Mouse (Mus musculus) midbrain, embryonic 16.5 days (tissue): ENCODE results near the gene Crlf3. TPM values are rescaled to one million over a fixed set of nuclear protein-coding genes. Genes with fewer than 3 reads are reported as not detected.
"Not testable (repeated sequence)": the region's sequence is repeated elsewhere in the genome, so short reads cannot be mapped to it uniquely, and the experiment has no call there.

Experiments
- ATAC-seq: fragments of 200-750 bp; cut with Nextera tagmentation; 2 replicates; pipeline ENCODE4 v1.8.0; 2017; ENCODE audit warnings: moderate TSS enrichment
- H3K27ac ChIP-seq: fragments of 300-500 bp; sonication (generic); 2 replicates; pipeline ENCODE4 v1.5.1; 2014; ENCODE audit warnings: mild to moderate bottlenecking, low read length, mixed read lengths
- H3K27me3 ChIP-seq: fragments of 300-500 bp; sonication (generic); 2 replicates; pipeline ENCODE4 v1.6.1; 2014; ENCODE audit warnings: low read depth, low read length, mixed read lengths; ENCODE audit not compliant: control insufficient read depth, insufficient read depth
- H3K36me3 ChIP-seq: fragments of 300-500 bp; sonication (generic); 2 replicates; pipeline ENCODE4 v1.6.1; 2014; ENCODE audit warnings: mild to moderate bottlenecking, low read length, moderate library complexity, mixed read lengths; ENCODE audit not compliant: control insufficient read depth, insufficient read depth
- H3K4me1 ChIP-seq: fragments of 300-500 bp; sonication (generic); 2 replicates; pipeline ENCODE4 v1.6.1; 2014; ENCODE audit warnings: mild to moderate bottlenecking, low read length, mixed read lengths; ENCODE audit not compliant: control insufficient read depth, insufficient read depth
- H3K4me2 ChIP-seq: fragments of 300-500 bp; sonication (generic); 2 replicates; pipeline ENCODE4 v1.6.1; 2014; ENCODE audit warnings: mild to moderate bottlenecking, low read length, mixed read lengths
- H3K4me3 ChIP-seq: fragments of 300-500 bp; sonication (generic); 2 replicates; pipeline ENCODE4 v1.5.1; 2014; ENCODE audit warnings: low read depth, mild to moderate bottlenecking, low read length, moderate library complexity, mixed read lengths
- H3K9ac ChIP-seq: fragments of 300-500 bp; sonication (generic); 2 replicates; pipeline ENCODE4 v1.6.1; 2014; ENCODE audit warnings: low read depth, low read length, mixed read lengths
- H3K9me3 ChIP-seq: fragments of 300-500 bp; sonication (generic); replicated peaks from 2 replicates; pipeline ENCODE4 v1.6.1; 2014; ENCODE audit warnings: mild to moderate bottlenecking, low read length, mixed read lengths; ENCODE audit not compliant: control insufficient read depth, poor library complexity, severe bottlenecking
- WGBS: fragments of 180-500 bp; shearing (Covaris S2); extraction: QIAGEN DNeasy Blood & Tissue Kit; methylation state at CpG from one replicate; pipeline ENCODE4 v1.1.7; 2014; 5-methylcytosine and 5-hydroxymethylcytosine counted together
- polyA plus RNA-seq: library from polyadenylated mRNA; unstranded; fragments of >200 nt; fragmentation: Nextera tagmentation; extraction: Ambion mirVana; gene quantifications from 2 replicates; pipeline ENCODE4 v1.2.1, GENCODE M21; 2015

Gene Crlf3
- polyA plus RNA-seq, 1 experiment from 2014 or later, result 10.4 TPM

DNA sequence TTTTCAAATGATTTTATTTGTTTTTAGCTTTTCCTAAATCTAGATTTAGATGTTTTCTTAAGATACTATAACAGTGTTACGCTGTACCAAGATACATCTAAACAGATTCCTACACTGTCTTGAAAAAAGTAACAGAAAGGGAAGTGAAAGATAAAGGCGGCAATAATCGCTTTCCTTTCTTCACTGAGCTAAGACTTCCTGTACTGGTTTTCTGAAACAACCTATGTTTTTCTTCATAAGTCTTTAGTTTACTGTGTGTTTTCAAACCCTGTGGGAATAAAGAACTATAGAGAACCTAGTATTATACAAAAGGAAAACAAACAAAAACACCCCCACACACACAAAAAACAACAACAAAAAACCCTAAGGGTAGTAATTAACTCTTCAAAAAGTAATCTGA is 8.4 kb downstream of the Crlf3 start:
- no peaks in the 10 kb centered on the region for H3K36me3 ChIP-seq
- H3K4me3 ChIP-seq, result no peak overlapping the region
- H3K27ac ChIP-seq, result no peak overlapping the region
- H3K4me1 ChIP-seq, result no peaks in the 10 kb centered on the region
- no peaks in the 10 kb centered on the region for H3K27me3 ChIP-seq
- WGBS, result 96% methylated on average over 3 of the region's 3 CpGs
- no peak overlapping the region for H3K9ac ChIP-seq
- no peak for ATAC-seq
- H3K4me2 ChIP-seq, result no peak overlapping the region
- H3K9me3 ChIP-seq, result no peaks in the 10 kb centered on the region

GRCm38 (mm10) chr11:80071039-80071438 is 9.8 kb downstream of the Crlf3 start:
- 96% methylated on average over 2 of the region's 2 CpGs for WGBS

GRCm38 (mm10) chr11:80069815-80070214 is 11.0 kb downstream of the Crlf3 start:
- Histone ChIP-seq H3K4me1 (no peaks in the 10 kb centered on the region), H3K27ac (no peak overlapping the region), H3K4me2 (no peak overlapping the region), H3K4me3 (no peak overlapping the region), H3K9me3 (no peaks in the 10 kb centered on the region), H3K36me3 (no peaks in the 10 kb centered on the region), H3K27me3 (no peaks in the 10 kb centered on the region), H3K9ac (no peak overlapping the region)
- ATAC-seq, result no peak
- 92% methylated on average over 3 of the region's 3 CpGs for WGBS

More at GRCm38 (mm10) chr11:80071039-80071438, 9.8 kb downstream of the Crlf3 start:
- no peak overlapping the region for H3K27ac ChIP-seq
- H3K36me3 ChIP-seq, result no peaks in the 10 kb centered on the region
- no peaks in the 10 kb centered on the region for H3K9me3 ChIP-seq
- no peak overlapping the region for H3K9ac ChIP-seq
- H3K4me3 ChIP-seq, result no peak overlapping the region
- H3K4me2 ChIP-seq, result no peak overlapping the region
- no peaks in the 10 kb centered on the region for H3K4me1 ChIP-seq
- no peak for ATAC-seq
- H3K27me3 ChIP-seq, result no peaks in the 10 kb centered on the region

DNA sequence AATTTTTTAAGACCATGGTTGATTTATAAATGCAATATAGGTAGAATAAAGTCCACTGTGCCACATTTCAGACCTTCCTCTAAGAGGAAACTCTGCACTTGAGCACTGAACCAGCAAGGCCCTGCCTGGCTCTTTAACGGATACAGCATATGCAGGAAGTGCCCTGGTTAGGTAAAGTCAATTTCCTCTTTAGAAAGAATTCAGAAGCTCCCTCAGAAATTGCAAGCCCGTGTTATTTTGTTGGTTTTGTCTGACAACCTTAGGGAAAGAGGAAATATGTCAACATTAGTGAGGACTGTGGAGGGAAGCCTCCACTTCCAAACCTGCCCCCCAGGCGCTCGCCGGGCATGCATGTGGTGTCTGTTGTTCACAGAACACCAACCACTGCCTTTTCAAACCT is 13.2 kb downstream of the Crlf3 start:
- H3K27me3 ChIP-seq, result no peaks in the 10 kb centered on the region
- no peak for ATAC-seq
- H3K27ac ChIP-seq, result no peak overlapping the region
- 90% methylated on average over 5 of the region's 5 CpGs for WGBS
- no peak overlapping the region for H3K4me2 ChIP-seq
- no peaks in the 10 kb centered on the region for H3K36me3 ChIP-seq
- no peak overlapping the region for H3K9ac ChIP-seq
- no peaks in the 10 kb centered on the region for H3K4me1 ChIP-seq
- H3K4me3 ChIP-seq, result no peak overlapping the region
- H3K9me3 ChIP-seq, result no peaks in the 10 kb centered on the region

- not testable (repeated sequence) for H3K4me1 ChIP-seq, H3K9ac ChIP-seq, ATAC-seq, H3K4me2 ChIP-seq, H3K27me3 ChIP-seq, H3K27ac ChIP-seq, H3K36me3 ChIP-seq, H3K4me3 ChIP-seq, H3K9me3 ChIP-seq
- WGBS, result 88% methylated on average over 4 of the region's 4 CpGs
Measured at GRCm38 (mm10) chr11:80066373-80066772, 14.4 kb downstream of the Crlf3 start.

DNA sequence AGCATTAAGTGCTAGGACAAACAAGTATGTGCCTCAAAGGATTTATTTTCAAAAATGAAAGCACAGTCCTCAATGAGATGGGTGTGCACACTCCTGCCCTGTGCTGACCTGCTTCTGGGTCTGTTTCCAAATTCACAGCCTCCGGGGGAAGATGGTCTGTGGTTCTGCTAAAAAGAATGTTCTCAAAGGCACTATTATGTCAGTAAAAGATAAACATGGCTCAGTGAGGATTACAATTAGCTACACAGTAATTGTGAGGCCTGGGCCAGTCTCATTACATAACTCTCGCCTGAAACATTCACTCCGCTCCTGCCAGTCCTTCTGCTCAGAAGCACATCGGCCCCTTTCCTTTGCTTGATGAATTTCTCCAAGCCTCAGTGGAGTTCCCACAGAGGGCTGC is 18.6 kb downstream of the Crlf3 start:
- WGBS, result 56% methylated on average over 4 of the region's 4 CpGs
- ATAC-seq, result no peak

DNA sequence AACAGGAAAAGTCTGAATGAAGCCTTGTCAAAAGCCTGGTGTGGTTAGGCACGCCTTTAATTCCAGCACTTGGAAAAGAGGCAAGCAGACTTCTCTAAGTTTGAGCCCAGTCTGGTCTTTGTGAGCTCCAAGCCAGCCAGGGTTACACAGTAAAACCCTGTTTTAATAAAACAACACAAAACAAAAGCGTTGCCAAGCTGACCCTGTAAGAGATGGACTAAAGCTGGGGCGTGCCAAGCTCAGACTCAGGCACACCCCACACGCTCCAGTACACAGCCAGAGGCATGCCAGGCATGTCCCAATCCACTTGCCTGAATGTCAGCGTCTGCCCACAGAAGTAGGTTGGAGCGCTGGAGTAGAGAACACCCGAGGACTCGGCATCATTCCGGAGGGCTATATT is 24.6 kb downstream of the Crlf3 start:
- H3K4me3 ChIP-seq, result no peak overlapping the region

More for the DNA sequence above, 18.6 kb downstream of the Crlf3 start:
- H3K27me3 ChIP-seq, result no peaks in the 10 kb centered on the region
- no peak overlapping the region for H3K27ac ChIP-seq
- no peaks in the 10 kb centered on the region for H3K36me3 ChIP-seq
- H3K9ac ChIP-seq, result no peak overlapping the region
- H3K9me3 ChIP-seq, result no peaks in the 10 kb centered on the region
- no peak overlapping the region for H3K4me2 ChIP-seq
- no peak overlapping the region for H3K4me3 ChIP-seq
- H3K4me1 ChIP-seq, result no peaks in the 10 kb centered on the region

DNA sequence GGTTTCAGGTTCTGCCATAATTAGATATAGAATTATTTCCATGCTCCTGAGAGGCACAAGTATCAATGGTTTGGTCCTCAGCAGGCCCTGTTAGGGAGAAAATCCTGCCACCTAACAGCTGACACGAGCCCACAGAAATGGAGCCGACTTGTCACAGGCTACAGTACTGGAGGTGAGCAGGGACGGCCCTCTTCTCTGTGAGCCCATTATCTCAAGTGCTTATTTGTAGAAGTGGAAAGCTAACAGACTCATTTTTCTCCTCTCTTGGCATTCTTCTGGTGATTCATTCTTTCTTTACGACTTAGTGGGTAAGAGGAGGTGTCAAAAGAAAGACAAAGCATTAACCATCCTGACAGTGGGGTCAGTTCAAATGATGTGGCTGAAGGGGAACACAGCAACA is 26.1 kb downstream of the Crlf3 start:
- H3K4me3 ChIP-seq, result no peak overlapping the region
- WGBS, result 83% methylated on average over 4 of the region's 4 CpGs
- H3K27ac ChIP-seq, result no peak overlapping the region
- no peak overlapping the region for H3K9ac ChIP-seq
- no peaks in the 10 kb centered on the region for H3K9me3 ChIP-seq
- H3K27me3 ChIP-seq, result no peaks in the 10 kb centered on the region
- ATAC-seq, result no peak
- H3K36me3 ChIP-seq, result peaks cover 3% of the 10 kb centered on the region; the same call in 1 of the 2 replicates
- H3K4me2 ChIP-seq, result no peak overlapping the region
- H3K4me1 ChIP-seq, result no peaks in the 10 kb centered on the region

More for the DNA sequence above, 24.6 kb downstream of the Crlf3 start:
- H3K4me2 ChIP-seq, result no peak overlapping the region
- no peaks in the 10 kb centered on the region for H3K27me3 ChIP-seq
- ATAC-seq, result no peak
- H3K9ac ChIP-seq, result no peak overlapping the region
- 88% methylated on average over 9 of the region's 9 CpGs for WGBS
- no peaks in the 10 kb centered on the region for H3K9me3 ChIP-seq
- H3K27ac ChIP-seq, result no peak overlapping the region
- no peaks in the 10 kb centered on the region for H3K4me1 ChIP-seq
- H3K36me3 ChIP-seq, result peaks cover 3% of the 10 kb centered on the region; the same call in 1 of the 2 replicates

- no peak for ATAC-seq
- no peaks in the 10 kb centered on the region for H3K27me3 ChIP-seq
- 90% methylated on average over 5 of the region's 5 CpGs for WGBS
- H3K9me3 ChIP-seq, result no peaks in the 10 kb centered on the region
- H3K9ac ChIP-seq, result no peak overlapping the region
- no peaks in the 10 kb centered on the region for H3K4me1 ChIP-seq
- no peak overlapping the region for H3K27ac ChIP-seq
- H3K36me3 ChIP-seq, result peaks cover 3% of the 10 kb centered on the region; the same call in 1 of the 2 replicates
- no peak overlapping the region for H3K4me3 ChIP-seq
- no peak overlapping the region for H3K4me2 ChIP-seq
Measured at GRCm38 (mm10) chr11:80053171-80053570, 27.6 kb downstream of the Crlf3 start.
